Mouse (Mus musculus): Measurements from ENCODE around the gene Adgrf5.

GRCm38 (mm10) chr17:43374020-43374419 is 13.8 kb downstream of the Adgrf5 start:
- TF ChIP-seq CTCF (IDR thresholded peaks at IDR 0.05; ENCODE audit: insufficient read depth, low read depth, low read length), result no peak
- no peak for TF ChIP-seq POLR2A (IDR thresholded peaks at IDR 0.05; ENCODE audit: insufficient read depth, low read depth, low read length)

Data from olfactory bulb, adult 2 months (tissue).